Mouse (Mus musculus) stomach, embryonic 14.5 days (tissue): ENCODE measurements at regions not wholly inside any gene's neighbourhood (a gene's known extent, or its start where the extent isn't known, plus 50 kb on each side); places are given as distances from the start of the nearest gene placed in this dataset.

ENCODE experiments used
- ATAC-seq: fragments of 200-750 bp; cut with Nextera tagmentation; 2 replicates; pipeline ENCODE4 v1.8.0; 2017; ENCODE audit warnings: low read depth, moderate TSS enrichment; ENCODE audit not compliant: insufficient number of reproducible peaks, insufficient read depth, low FRiP score
- H3K27ac ChIP-seq: fragments of 300-500 bp; sonication (generic); 2 replicates; pipeline ENCODE4 v1.5.1; 2014; ENCODE audit warnings: mild to moderate bottlenecking, low read length, moderate library complexity, mixed read lengths
- H3K27me3 ChIP-seq: fragments of 300-500 bp; sonication (generic); 2 replicates; pipeline ENCODE4 v1.6.1; 2014; ENCODE audit warnings: low read length, control low read depth, mixed read lengths; ENCODE audit not compliant: control insufficient read depth, insufficient read depth
- H3K36me3 ChIP-seq: fragments of 300-500 bp; sonication (generic); 2 replicates; pipeline ENCODE4 v1.6.1; 2014; ENCODE audit warnings: mild to moderate bottlenecking, control low read depth, low read length, moderate library complexity, mixed read lengths; ENCODE audit not compliant: control insufficient read depth, insufficient read depth
- H3K4me1 ChIP-seq: fragments of 300-500 bp; sonication (generic); 2 replicates; pipeline ENCODE4 v1.6.1; 2014; ENCODE audit warnings: low read length, control low read depth, mixed read lengths; ENCODE audit not compliant: control insufficient read depth, insufficient read depth
- H3K4me2 ChIP-seq: fragments of 300-500 bp; sonication (generic); replicated peaks from 2 replicates; pipeline ENCODE4 v1.6.1; 2014; ENCODE audit warnings: low read depth, low read length, control low read depth
- H3K4me3 ChIP-seq: fragments of 300-500 bp; sonication (generic); 2 replicates; pipeline ENCODE4 v1.5.1; 2014; ENCODE audit warnings: low read depth, low read length, control low read depth
- H3K9ac ChIP-seq: fragments of 300-500 bp; sonication (generic); replicated peaks from 2 replicates; pipeline ENCODE4 v1.6.1; 2014; ENCODE audit warnings: low read depth, mild to moderate bottlenecking, control low read depth, low read length, moderate library complexity, mixed read lengths
- H3K9me3 ChIP-seq: fragments of 300-500 bp; sonication (generic); 2 replicates; pipeline ENCODE4 v1.6.1; 2016; ENCODE audit warnings: low read depth, low read length, control low read depth; ENCODE audit not compliant: control insufficient read depth
- WGBS: fragments of 180-500 bp; shearing (Covaris S2); extraction: QIAGEN DNeasy Blood & Tissue Kit; methylation state at CpG from one replicate; pipeline ENCODE4 v1.1.7; 2014; 5-methylcytosine and 5-hydroxymethylcytosine counted together

DNA sequence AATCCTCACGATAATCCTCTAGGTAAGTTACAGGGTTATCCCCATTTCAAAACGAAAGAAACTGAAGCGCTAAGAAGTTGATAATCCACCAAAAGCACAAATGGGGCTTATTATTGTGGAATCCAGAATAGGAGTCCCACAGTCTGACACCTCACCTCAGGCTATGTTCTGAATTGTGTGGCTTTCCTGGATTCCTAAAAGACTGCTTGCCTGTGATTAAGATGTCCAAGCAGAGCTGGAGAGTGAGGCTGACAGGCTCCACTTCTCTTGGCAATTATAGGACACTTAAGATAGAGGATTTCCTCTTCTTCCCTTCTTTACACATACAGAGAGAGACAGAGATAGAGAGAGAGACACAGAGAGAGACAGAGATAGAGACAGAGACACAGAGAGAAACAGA lies 515.7 kb upstream of the Mctp2 start:
- ATAC-seq: no peak
- Histone ChIP-seq H3K4me2 (no peak overlapping the region), H3K9me3 (no peaks in the 10 kb centered on the region), H3K4me1 (no peaks in the 10 kb centered on the region), H3K27me3 (no peaks in the 10 kb centered on the region), H3K27ac (no peak overlapping the region), H3K36me3 (no peaks in the 10 kb centered on the region), H3K9ac (no peak overlapping the region), H3K4me3 (no peak overlapping the region)
- 84% methylated on average over 3 of the region's 3 CpGs for WGBS

DNA sequence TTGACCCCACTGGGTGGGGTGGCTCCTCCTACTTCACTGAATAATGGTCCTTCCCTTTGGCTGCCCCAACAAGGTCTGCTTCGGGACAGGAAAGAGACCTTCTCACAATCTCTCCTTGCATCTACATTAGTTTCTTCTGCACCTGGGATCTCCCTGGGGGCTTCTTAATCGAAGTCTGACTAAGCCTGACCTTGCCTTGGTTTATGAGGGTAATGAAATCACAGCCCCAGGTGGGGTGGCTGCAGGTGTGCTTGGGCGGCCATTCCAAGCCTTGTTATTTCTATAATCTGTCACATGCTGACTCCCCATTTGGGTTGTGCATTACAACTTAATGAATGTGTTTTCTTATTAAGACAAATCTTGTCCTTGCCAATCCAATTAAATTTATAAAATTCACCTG lies 520.2 kb upstream of the Mctp2 start:
- ATAC-seq: no peak
- Histone ChIP-seq H3K27me3 (no peaks in the 10 kb centered on the region), H3K27ac (no peak overlapping the region), H3K4me3 (no peak overlapping the region), H3K4me2 (no peak overlapping the region), H3K4me1 (no peaks in the 10 kb centered on the region), H3K36me3 (no peaks in the 10 kb centered on the region), H3K9ac (no peak overlapping the region), H3K9me3 (no peaks in the 10 kb centered on the region)
- WGBS: 74% methylated on average over 3 of the region's 3 CpGs

DNA sequence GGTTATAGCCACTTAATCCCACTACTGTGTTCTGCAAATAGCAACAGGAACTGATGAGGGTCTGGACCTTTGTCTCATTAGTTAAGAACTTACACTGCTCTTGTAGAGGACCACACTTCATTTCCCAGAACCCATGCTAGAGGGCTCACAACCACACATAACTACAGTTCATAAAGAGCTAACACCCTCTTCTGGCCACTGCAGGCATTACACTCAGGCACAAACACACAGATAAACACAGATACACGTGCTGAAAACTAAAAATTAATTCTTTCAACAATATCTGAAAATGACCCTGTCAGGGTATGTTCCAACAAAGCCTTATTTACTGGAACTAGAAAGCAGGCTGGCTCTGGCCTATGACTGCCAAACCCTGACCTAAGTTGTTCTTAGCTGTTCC lies 529.0 kb upstream of the Mctp2 start:
- Histone ChIP-seq H3K27me3 (no peaks in the 10 kb centered on the region), H3K9me3 (no peaks in the 10 kb centered on the region), H3K36me3 (no peaks in the 10 kb centered on the region), H3K4me3 (no peak overlapping the region), H3K27ac (no peak overlapping the region), H3K9ac (no peak overlapping the region), H3K4me1 (no peaks in the 10 kb centered on the region), H3K4me2 (no peak overlapping the region)
- no peak for ATAC-seq
- WGBS: 88% methylated on average over 1 of the region's 1 CpGs

DNA sequence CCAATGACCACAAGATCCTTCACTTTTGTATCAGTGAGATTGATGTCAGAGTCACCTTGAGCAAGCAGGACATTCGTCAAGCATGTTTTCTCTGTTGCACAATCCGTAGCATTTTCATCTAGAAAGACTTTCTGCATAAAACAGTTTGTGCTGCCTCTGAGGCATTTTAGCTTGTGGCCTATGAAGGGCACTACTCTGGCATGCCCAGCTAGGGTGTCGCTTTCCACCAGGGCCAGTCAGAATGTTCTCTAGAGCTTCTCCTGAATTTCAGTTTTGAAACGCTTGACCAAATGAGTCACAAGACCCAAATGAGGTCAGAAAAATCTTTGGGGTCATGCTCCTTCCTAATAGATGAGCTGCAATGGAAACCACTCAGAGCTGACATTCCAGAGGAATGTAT lies 529.6 kb upstream of the Mctp2 start:
- WGBS: 88% methylated on average over 4 of the region's 4 CpGs
- H3K4me2 ChIP-seq: no peak overlapping the region
- H3K27me3 ChIP-seq: no peaks in the 10 kb centered on the region
- no peak for ATAC-seq
- no peaks in the 10 kb centered on the region for H3K4me1 ChIP-seq
- H3K9ac ChIP-seq: no peak overlapping the region
- H3K27ac ChIP-seq: no peak overlapping the region
- H3K36me3 ChIP-seq: no peaks in the 10 kb centered on the region
- no peak overlapping the region for H3K4me3 ChIP-seq
- no peaks in the 10 kb centered on the region for H3K9me3 ChIP-seq

DNA sequence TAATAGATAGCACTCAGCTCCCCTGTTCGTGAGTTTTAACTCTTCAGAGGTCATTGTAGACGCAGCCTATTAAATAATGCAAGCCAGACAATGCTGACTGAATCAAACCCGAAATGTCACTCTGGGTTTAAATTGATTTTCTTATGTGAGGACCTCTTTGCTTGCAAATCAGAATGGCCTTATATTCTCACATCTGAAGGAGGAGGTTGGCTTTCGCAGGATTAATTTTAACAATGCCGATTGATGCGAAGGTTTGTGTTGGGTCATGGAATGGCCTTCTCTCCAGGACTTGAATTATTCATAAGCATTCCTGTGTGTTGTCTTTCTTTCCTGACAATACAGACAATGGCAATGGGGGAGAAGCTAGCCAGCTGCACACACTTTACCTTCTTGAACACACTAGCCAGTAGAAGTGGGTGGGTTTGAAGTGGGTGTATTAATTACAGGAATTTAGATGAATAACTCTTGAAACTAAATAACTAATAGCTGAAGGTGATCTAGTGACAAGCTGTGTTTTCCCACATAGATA lies 530.1 kb upstream of the Mctp2 start:
- Histone ChIP-seq H3K27ac (no peak overlapping the region), H3K9ac (no peak overlapping the region), H3K9me3 (no peaks in the 10 kb centered on the region), H3K27me3 (no peaks in the 10 kb centered on the region), H3K4me3 (no peak overlapping the region), H3K4me2 (no peak overlapping the region), H3K36me3 (no peaks in the 10 kb centered on the region), H3K4me1 (no peaks in the 10 kb centered on the region)
- WGBS: 83% methylated on average over 6 of the region's 6 CpGs
- ATAC-seq: no peak

DNA sequence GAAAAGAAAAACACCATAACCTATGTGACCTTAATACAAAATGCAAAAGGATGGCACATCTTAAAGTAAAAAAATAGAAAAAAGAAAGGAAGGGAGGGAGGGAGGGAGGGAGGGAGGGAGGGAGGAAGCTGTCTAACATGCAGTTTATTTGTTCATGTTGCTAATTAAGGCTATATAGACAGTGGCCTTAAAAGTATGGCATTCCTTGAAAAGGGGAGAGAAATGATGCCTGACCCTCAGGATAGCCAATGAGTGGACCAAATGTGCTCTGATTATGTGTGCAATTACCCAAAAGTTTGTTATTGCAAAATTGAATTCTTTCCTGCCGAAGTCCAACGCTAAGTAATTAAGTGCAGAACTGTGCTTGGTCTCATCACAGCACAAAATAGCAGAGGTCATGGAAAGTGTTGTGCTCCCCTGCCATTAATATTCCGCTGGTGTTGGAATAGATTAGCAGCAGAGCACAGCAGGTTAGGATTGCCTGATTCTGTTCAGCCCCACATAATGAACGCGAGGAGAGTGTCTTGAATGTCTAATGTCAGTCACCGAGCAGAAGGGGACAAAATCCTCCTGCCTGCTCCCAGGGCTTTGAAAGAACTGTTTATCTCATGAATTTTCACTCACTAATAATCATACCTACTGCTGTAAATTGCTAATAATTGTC lies 531.7 kb upstream of the Mctp2 start:
- H3K4me3 ChIP-seq: no peak overlapping the region
- no peaks in the 10 kb centered on the region for H3K27me3 ChIP-seq
- no peak overlapping the region for H3K9ac ChIP-seq
- no peaks in the 10 kb centered on the region for H3K36me3 ChIP-seq
- H3K27ac ChIP-seq: no peak overlapping the region
- H3K9me3 ChIP-seq: no peaks in the 10 kb centered on the region
- H3K4me1 ChIP-seq: no peaks in the 10 kb centered on the region
- no peak overlapping the region for H3K4me2 ChIP-seq
- 72% methylated on average over 6 of the region's 6 CpGs for WGBS
- ATAC-seq: no peak

DNA sequence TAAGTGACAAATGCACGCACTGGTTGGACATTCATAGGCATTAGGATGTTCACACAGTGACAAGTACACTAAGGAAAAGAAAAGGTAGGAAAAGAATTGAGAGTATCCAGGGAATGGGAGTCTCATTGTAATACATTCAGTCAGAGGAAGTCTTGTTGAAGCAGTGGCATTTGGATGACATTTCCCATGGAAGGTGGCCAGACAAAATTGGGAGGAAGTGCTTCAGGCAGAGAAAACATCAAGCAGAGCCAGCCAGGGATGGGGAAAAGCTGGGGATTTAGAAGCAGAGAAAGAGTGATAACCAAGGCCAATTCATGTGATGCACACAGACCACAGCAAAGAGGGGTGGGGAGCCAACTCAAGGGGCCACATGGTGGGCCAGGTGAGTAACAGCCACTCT lies 524.0 kb upstream of the Rgma start:
- Histone ChIP-seq H3K9me3 (no peaks in the 10 kb centered on the region), H3K27me3 (no peaks in the 10 kb centered on the region), H3K27ac (no peak overlapping the region), H3K4me2 (no peak overlapping the region), H3K36me3 (no peaks in the 10 kb centered on the region), H3K4me3 (no peak overlapping the region), H3K9ac (no peak overlapping the region), H3K4me1 (no peaks in the 10 kb centered on the region)
- WGBS: 92% methylated on average over 1 of the region's 1 CpGs
- no peak for ATAC-seq

DNA sequence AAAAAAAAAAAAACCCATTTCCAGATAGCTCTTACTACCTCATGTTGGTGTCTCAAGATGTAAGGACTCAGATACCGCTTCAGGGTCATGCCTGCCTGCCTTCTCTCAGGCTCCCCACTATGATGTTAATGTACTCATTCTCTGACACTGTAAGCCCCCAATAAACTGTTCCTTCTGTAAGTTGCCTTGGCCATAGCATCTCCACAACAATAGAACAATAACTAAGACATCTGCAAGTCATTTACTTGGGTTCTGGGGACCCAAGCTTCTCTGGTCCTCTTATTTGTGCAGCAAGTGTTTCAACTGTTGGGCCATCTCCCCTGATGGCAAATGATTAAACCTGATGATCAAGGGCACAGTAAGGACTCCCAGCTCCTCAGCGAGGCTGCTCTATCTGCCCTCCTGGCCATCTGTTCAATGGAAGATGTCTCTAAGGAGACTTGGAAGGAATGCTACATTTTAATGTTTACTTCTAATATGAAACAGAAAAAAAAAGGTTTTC lies 520.8 kb upstream of the Rgma start:
- Histone ChIP-seq H3K27ac (no peak overlapping the region), H3K4me3 (no peak overlapping the region), H3K9ac (no peak overlapping the region), H3K4me1 (no peaks in the 10 kb centered on the region), H3K36me3 (no peaks in the 10 kb centered on the region), H3K27me3 (no peaks in the 10 kb centered on the region), H3K9me3 (no peaks in the 10 kb centered on the region), H3K4me2 (no peak overlapping the region)
- WGBS: 84% methylated on average over 2 of the region's 2 CpGs
- ATAC-seq: no peak
